Mouse (Mus musculus) G1E-ER4 (cell line): ENCODE results near the gene P3h3. TPM values are rescaled to one million over a fixed set of nuclear protein-coding genes. Genes with fewer than 3 reads are reported as not detected.

ENCODE experiments used
- GATA1 ChIP-seq: IDR thresholded peaks from one replicate; pipeline ENCODE4 v1.8.0; 2012; ENCODE audit warnings: low read length, inconsistent platforms
- polyA plus RNA-seq: library from polyadenylated mRNA; stranded (reverse); fragments of >175 nt; gene quantifications from 2 replicates; pipeline ENCODE4 v1.2.3, GENCODE M21; 2012

The P3h3 gene
- polyA plus RNA-seq, 1 experiment = not detected

DNA sequence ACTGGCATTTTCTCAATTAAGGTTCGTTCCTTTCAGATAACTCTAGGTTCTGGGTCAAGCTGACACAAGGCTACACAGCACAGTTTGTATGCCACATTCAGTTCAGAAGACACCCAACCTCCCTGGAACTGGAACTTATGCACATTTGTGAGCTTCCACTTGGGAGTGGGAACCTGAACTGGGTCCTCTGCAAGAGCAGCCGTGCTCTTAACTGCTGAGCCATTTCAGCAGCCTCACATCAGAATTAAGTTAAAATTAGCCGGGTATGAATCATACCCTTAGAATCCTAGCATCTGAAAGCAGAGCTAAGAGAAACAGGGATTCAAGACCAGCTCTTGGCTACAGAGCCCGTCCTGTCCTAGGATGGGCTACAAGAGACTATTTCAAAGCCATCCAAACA, 50.2 kb downstream of the P3h3 start:
- TF ChIP-seq GATA1 = no peak

DNA sequence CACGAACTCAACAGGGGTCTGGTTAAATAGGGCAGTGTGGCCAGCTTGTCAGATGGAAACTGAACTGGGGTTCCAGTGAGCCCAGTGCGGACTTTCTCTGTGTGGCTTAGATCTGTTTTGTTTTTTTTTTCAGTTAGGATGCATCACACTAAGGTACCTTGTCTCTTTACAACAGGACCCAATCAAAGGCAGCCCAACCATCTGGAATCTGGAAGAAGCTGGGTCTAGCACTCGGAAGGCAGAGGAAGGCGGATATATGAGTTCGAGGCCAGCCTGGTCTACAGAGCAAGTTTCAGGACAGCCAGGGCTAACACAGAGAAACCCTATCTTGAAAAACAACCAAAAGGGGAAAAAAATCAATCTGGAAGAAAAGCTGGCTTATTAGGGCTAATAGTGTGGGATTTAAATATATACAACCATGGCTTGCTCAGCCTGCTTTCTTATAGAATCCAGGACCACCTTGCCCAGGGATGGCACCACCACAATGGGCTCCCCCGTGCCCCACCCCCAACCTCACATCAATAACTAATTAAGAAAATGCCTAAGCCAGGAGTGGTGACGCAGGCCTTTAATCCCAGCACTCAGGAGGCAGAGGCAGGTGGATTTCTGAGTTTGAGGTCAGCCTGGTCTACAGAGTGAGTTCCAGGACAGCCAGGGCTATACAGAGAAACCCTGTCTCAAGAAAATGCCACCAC, 51.0 kb downstream of the P3h3 start:
- TF ChIP-seq GATA1 = no peak

DNA sequence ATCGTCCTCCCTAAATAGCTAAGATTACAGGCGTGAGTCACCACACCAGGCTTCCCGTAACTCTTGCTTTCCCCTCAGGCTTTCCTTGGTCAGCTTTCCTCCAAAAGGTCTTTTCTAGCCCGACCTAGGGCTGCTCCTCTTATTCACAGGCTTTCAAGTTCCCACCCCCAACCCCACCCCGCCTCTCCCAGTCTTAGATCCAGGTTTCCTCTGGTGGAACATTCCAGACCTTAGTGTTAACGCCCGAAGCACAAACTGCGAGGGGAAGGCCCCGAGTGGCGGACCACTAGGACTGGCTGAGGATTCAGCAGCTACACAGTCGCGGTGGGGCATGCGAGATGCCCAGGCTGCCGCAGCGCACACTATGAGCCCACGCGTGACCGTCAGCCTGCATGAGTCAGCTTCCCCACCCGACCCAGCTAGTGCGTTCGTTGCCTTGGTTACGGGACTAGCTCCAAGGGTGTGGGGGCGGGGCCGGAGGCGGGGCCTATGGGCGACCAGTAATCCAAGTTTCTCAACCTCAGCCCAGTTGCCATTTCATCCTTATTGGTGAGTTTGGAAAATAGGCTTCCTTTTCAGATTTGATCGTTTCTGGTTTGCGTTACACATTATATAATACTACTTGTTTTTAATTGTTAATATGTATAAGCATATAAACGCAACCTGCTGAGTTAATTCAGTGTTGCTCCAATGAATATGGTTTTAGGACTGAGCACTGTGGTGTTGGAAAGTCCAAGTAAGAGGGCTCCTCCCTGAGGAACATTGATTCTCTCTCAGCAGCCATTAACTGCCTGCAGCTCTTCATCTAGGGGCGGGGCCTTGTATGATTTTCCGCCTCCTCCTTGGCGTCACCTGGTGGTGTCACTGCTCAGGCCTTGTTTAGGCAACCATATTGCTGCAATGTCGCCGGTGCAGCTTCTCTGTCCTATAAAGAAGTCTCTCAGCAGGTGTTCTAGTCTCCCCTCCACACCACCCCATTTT, 51.9 kb downstream of the P3h3 start:
- TF ChIP-seq GATA1 = no peak

DNA sequence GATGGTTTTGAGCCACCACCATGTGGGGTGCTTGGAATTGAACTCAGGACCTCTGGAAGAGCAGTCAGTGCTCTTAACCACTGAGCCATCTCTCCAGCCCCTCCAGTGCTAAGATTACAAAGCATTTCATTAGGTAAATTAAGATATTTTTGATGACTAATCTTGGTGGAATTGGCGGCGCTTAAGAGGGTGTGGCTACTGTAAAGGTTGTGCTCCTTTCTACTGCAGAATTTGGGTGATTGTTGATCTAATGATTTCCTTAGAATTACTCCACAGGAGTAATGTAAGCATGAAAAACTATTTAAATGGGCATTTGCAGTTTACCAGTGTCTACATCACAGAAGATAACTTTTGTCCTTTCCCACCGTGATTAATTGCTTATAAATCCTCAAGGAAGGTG, 53.2 kb downstream of the P3h3 start:
- TF ChIP-seq GATA1 = no peak

DNA sequence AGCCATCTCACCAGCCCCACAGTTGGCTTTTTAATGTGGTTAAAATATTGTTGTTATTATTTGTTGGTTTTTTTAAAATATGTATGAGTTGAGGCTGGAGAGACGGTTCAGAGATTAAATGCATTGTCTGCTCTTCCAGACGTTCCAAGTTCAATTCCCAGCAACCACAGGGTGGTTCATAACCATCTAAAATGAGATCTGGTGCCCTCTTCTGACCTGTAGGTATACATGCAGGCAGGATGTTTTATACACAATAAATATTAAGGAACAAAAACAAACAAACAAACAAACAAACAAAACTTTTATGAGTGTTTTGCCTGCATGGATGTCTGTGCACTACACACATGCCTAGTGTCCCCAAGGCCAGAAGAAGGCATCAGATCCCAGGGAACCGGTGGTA, 54.5 kb downstream of the P3h3 start:
- TF ChIP-seq GATA1 = no peak

DNA sequence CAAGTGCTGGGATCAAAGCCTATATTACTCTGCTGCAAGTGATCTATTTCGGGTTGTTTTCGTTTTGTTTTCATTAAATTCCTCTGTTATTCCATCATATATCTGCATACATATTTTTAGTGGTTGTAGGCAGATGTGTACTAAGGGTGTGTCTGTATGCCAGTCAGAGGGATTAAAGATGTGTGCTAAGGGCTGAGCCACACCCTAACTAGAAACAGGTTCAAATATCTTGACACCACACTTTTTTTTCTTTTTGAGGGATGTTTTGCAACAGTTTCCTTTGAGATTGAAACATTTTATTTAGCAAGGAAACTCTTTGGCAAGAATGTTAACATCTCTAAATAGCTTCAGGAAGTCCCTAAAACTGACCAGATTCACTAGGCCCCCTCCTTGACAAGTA, 61.4 kb downstream of the P3h3 start:
- no peak for TF ChIP-seq GATA1

DNA sequence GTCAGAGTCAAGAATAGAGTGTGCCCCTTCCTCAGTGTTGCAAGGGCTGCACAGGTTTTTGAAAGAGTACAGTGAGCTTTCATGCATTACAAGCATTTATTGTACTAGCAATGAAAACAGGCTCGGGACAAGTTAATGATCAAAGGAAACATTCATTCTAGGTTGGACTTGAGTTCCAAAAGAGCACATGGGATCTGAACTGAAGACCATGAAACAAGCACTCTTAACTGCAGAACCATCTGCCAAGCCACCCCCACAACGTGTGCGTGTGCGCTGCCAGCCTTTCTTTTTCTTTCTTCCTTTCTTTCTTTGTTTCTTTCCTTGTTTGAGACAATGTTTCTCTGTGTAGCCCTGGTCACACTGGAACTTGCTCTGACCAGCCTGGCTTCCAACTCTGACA, 61.8 kb downstream of the P3h3 start:
- no peak for TF ChIP-seq GATA1

DNA sequence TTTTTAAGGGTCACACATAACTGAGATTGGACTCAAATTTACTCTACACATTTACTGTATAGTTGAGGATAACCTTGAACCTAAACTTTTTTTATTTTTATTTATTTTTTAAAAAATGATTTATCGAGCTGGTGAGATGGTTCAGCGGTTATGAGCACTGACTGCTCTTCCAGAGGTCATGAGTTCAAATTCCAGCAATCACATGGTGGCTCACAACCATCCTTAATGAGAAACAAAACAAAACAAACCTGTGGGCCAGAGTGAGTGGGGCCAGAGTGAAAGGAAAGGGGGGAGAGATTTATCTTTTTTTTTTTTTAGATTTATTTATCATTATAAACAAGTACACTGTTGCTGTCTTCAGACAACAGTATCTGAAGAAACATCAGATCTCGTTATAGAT, 65.6 kb downstream of the P3h3 start:
- TF ChIP-seq GATA1 = no peak

Other genes starting within 250 kb of the P3h3 start
- not detected in 2 replicates for gene C1s2, start 221.7 kb downstream of the P3h3 start, polyA plus RNA-seq
- gene Lpcat3, start 194.7 kb downstream of the P3h3 start, polyA plus RNA-seq = 144 and 152 TPM in 2 replicates
- 252 and 358 TPM in 2 replicates for gene Emg1, start 145.6 kb downstream of the P3h3 start, polyA plus RNA-seq
- gene Phb2, start 145.4 kb downstream of the P3h3 start, polyA plus RNA-seq = 491 and 631 TPM in 2 replicates
- gene Ptpn6, start 119.0 kb downstream of the P3h3 start, polyA plus RNA-seq = 25.0 and 55.5 TPM in 2 replicates
- 18.3 and 24.3 TPM in 2 replicates for gene Grcc10, start 116.4 kb downstream of the P3h3 start, polyA plus RNA-seq
- gene Gm45234, start 101.7 kb downstream of the P3h3 start, polyA plus RNA-seq = 1.7 and 2.3 TPM in 2 replicates
- 58.0 and 62.7 TPM in 2 replicates for gene Atn1, start 101.2 kb downstream of the P3h3 start, polyA plus RNA-seq
- not detected in 2 replicates for gene Eno2, start 88.1 kb downstream of the P3h3 start, polyA plus RNA-seq
- gene Lrrc23, start 78.0 kb downstream of the P3h3 start, polyA plus RNA-seq = not detected in 2 replicates
- 10.8 and 11.7 TPM in 2 replicates for gene Spsb2, start 49.1 kb downstream of the P3h3 start, polyA plus RNA-seq
- gene Tpi1, start 43.5 kb downstream of the P3h3 start, polyA plus RNA-seq = 388 and 516 TPM in 2 replicates
- 54.8 and 73.3 TPM in 2 replicates for gene Usp5, start 28.3 kb downstream of the P3h3 start, polyA plus RNA-seq
- gene Cdca3, start 28.2 kb downstream of the P3h3 start, polyA plus RNA-seq = 64.7 and 82.9 TPM in 2 replicates
- gene Gnb3, start 17.5 kb downstream of the P3h3 start, polyA plus RNA-seq = not detected in 2 replicates
- gene Gpr162, start 6.2 kb upstream of the P3h3 start, polyA plus RNA-seq = not detected in 2 replicates
- gene Cd4, start 30.5 kb upstream of the P3h3 start, polyA plus RNA-seq = not detected in 2 replicates
- not detected in 2 replicates for gene Lag3, start 54.0 kb upstream of the P3h3 start, polyA plus RNA-seq
- 116 and 155 TPM in 2 replicates for gene Ptms, start 62.4 kb upstream of the P3h3 start, polyA plus RNA-seq
- 344 and 363 TPM in 2 replicates for gene Mlf2, start 73.6 kb upstream of the P3h3 start, polyA plus RNA-seq
- gene Cops7a, start 107.8 kb upstream of the P3h3 start, polyA plus RNA-seq = 93.0 and 105 TPM in 2 replicates
- not detected in 2 replicates for gene Pianp, start 138.9 kb upstream of the P3h3 start, polyA plus RNA-seq
- gene Zfp384, start 151.4 kb upstream of the P3h3 start, polyA plus RNA-seq = 59.3 and 76.3 TPM in 2 replicates
- gene Ing4, start 182.0 kb upstream of the P3h3 start, polyA plus RNA-seq = 15.9 and 16.1 TPM in 2 replicates
- gene Acrbp, start 191.9 kb upstream of the P3h3 start, polyA plus RNA-seq = 3.0 and 4.4 TPM in 2 replicates
- gene Lpar5, start 210.2 kb upstream of the P3h3 start, polyA plus RNA-seq = 0.81 and 1.7 TPM in 2 replicates
- 194 and 228 TPM in 2 replicates for gene Chd4, start 238.2 kb upstream of the P3h3 start, polyA plus RNA-seq